Mouse (Mus musculus) ZHBTc4 (cell line): ENCODE data around the gene Zfp26.

Source experiments
- DNase-seq: peaks from one replicate; pipeline ENCODE4 v3.0.0-alpha.2; 2011; ENCODE audit warnings: low read depth, low spot score

Gene Zfp26

GRCm38 (mm10) chr9:20459377-20460317 lies at the start of gene Zfp26:
TSS of gene Zfp26 (minus strand) at chr9:20460162.
- peak; percentile 92 for DNase-seq

GRCm38 (mm10) chr9:20509676-20510075 lies 49.7 kb upstream of the Zfp26 start:
- DNase-seq = no peak

- DNase-seq = no peak
Measured at GRCm38 (mm10) chr9:20504801-20505200, 44.8 kb upstream of the Zfp26 start.

- peak; percentile 16 for DNase-seq
Measured at GRCm38 (mm10) chr9:20493281-20493680, 33.3 kb upstream of the Zfp26 start.

- DNase-seq = peak; percentile 95
Measured at GRCm38 (mm10) chr9:20492527-20493233, 32.7 kb upstream of the Zfp26 start, which contains the start of gene Zfp426. TSS of gene Zfp426 (minus strand) at chr9:20492746.

- no peak for DNase-seq
Measured at GRCm38 (mm10) chr9:20491858-20492526, 32.0 kb upstream of the Zfp26 start.

- DNase-seq = no peak
Measured at GRCm38 (mm10) chr9:20489536-20489935, 29.6 kb upstream of the Zfp26 start.

- no peak for DNase-seq
Measured at GRCm38 (mm10) chr9:20479396-20479795, 19.4 kb upstream of the Zfp26 start.

- no peak for DNase-seq
Measured at GRCm38 (mm10) chr9:20476632-20477031, 16.7 kb upstream of the Zfp26 start.

GRCm38 (mm10) chr9:20466761-20467442 lies 6.9 kb upstream of the Zfp26 start:
- DNase-seq = peak; percentile 75

GRCm38 (mm10) chr9:20453647-20454046 lies 6.3 kb downstream of the Zfp26 start:
- peak; percentile 88 for DNase-seq

- no peak for DNase-seq
Measured at GRCm38 (mm10) chr9:20451493-20451892, 8.5 kb downstream of the Zfp26 start.

- DNase-seq = peak; percentile 82
Measured at GRCm38 (mm10) chr9:20443183-20443783, 16.7 kb downstream of the Zfp26 start.

- no peak for DNase-seq
Measured at GRCm38 (mm10) chr9:20430004-20430403, 30.0 kb downstream of the Zfp26 start.

GRCm38 (mm10) chr9:20411460-20411859 lies 48.5 kb downstream of the Zfp26 start:
- DNase-seq = no peak

- no peak for DNase-seq
Measured at GRCm38 (mm10) chr9:20409319-20409718, 50.6 kb downstream of the Zfp26 start.

- no peak for DNase-seq
Measured at GRCm38 (mm10) chr9:20385343-20385703, 74.6 kb downstream of the Zfp26 start.

GRCm38 (mm10) chr9:20384532-20385342 lies 75.2 kb downstream of the Zfp26 start, which contains the start of gene Zfp560:
TSS of gene Zfp560 (minus strand) at chr9:20385177.
- DNase-seq = peak; percentile 97

- DNase-seq = no peak
Measured at GRCm38 (mm10) chr9:20383659-20384058, 76.3 kb downstream of the Zfp26 start.
